Mouse (Mus musculus) cerebellum, adult 2 months (tissue): Measurements from ENCODE around the gene Tmprss2.

Experiments used
- CTCF ChIP-seq: fragments of 200-500 bp; IDR thresholded peaks from 2 replicates; pipeline ENCODE4 v1.5.1; 2011; ENCODE audit warnings: low read depth, mild to moderate bottlenecking, control low read depth, low read length, moderate library complexity, borderline replicate concordance; ENCODE audit not compliant: insufficient read depth
- POLR2A ChIP-seq: fragments of 200-500 bp; IDR thresholded peaks from 2 replicates; pipeline ENCODE4 v1.6.1; 2011; ENCODE audit warnings: low read length, control low read depth, borderline replicate concordance; ENCODE audit not compliant: insufficient read depth

- TF ChIP-seq CTCF: no peak
- no peak for TF ChIP-seq POLR2A
These were observed 74.1 kb downstream of the Tmprss2 start for GRCm38 (mm10) chr16:97536859-97537258.
